Mouse (Mus musculus) left cerebral cortex, adult 2 months (tissue): ENCODE measurements around the gene Tph1. TPM values are rescaled to one million over a fixed set of nuclear protein-coding genes. Genes with fewer than 3 reads are reported as not detected.

ENCODE experiments used
- DNase-seq, 2 experiments: peaks; one replicate each; pipeline ENCODE4 v3.0.0; 2021 to 2022; ENCODE audit warnings: low spot score in 2 of 2, mixed read lengths in 1 of 2; ENCODE audit errors: extremely low spot score in 1 of 2
- H3K27ac ChIP-seq: fragments of 200-600 bp; 2 replicates; pipeline ENCODE4 v1.8.1; 2022
- H3K4me3 ChIP-seq: fragments of 200-600 bp; 2 replicates; pipeline ENCODE4 v1.8.1; 2022
- CTCF ChIP-seq: fragments of 200-600 bp; IDR thresholded peaks from 2 replicates; pipeline ENCODE4 v1.8.1; 2022; ENCODE audit warnings: antibody characterized with exemption, mild to moderate bottlenecking, moderate library complexity
- intact Hi-C: fragments of 180-260 bp; cut with DNase I; formaldehyde crosslinking; loops from one replicate; pipeline ENCODE4 v1.15.1; 2025
- long read RNA-seq, 2 experiments: library from polyadenylated mRNA; stranded (forward); transcript quantifications; one replicate each; pipeline ENCODE4 v2.0.0; 2021; ENCODE audit warnings: borderline mapping rate in 2 of 2
- total RNA-seq, 2 experiments: library from RNA; stranded (reverse); gene quantifications; 2 replicates each; pipeline ENCODE4 v1.2.3; 2021

Tph1 gene
- total RNA-seq = not detected
- long read RNA-seq, experiment 1, partial matches to known transcripts = 1 of 1 reads
- long read RNA-seq, experiment 1, other reads (novel, unspliced or antisense) = 0 of 1 reads
- long read RNA-seq, experiment 2 = 0 reads

DNA sequence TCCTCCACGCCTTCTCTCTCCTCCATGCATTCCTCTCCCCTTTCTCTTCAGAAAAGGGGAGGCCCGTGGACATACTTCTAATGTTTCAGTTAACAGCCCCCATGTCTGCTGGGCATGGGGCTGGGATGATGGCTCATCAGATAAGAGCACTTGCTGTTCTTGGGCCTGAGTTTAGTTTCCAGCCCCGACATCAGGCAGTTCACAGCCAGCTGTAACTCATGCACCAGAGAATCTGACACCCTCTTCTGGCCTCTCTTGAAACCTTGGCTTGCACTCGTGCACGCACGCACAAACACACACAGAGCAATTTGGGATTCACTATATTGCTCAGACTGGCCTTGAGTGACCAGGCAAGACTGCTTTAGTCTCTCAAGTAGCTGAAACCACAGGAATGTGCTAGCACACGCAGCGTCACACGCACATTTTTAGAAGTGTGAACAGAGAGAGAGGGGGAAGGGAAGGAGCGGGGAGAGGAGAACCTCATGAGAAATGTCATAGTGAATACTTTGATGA, at the start of gene Tph1:
Tph1 (minus strand) TSS at position 378 of the 513 bp plus-strand sequence.
- Histone ChIP-seq H3K4me3 (no peak within 1 kb of the TSS), H3K27ac (no peak within 1 kb of the TSS)
- no peak for DNase-seq
- intact Hi-C loops = no loop called here
- TF ChIP-seq CTCF = no peak

GRCm38 (mm10) chr7:46720460-46720859, 48.1 kb upstream of the Tph1 start:
- no peak for TF ChIP-seq CTCF
- intact Hi-C loops = no loop called here
- DNase-seq = no peak
- Histone ChIP-seq H3K27ac (no peak overlapping the region), H3K4me3 (no peak overlapping the region)

DNA sequence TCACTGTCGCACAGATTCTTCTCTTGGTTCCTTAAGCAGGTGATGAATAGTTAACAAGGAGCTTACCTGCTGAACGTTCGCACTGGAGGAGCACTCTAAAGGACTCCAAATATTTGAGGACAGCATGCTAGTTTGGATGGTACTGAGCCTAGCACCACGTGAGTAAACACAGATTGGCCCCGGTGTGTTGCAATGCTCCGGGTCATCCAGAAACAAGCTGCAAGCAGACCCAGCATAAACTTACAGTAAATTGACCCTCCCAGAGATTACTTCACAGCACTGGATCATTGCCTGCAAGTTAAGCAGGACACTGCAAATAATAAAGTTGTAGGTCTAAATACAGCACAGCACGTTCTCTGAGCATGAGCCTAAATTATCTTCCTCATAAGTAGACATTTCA, 47.2 kb upstream of the Tph1 start:
- DNase-seq = no peak
- TF ChIP-seq CTCF = no peak
- Histone ChIP-seq H3K27ac (no peak overlapping the region), H3K4me3 (no peak overlapping the region)
- intact Hi-C loops = no loop called here

DNA sequence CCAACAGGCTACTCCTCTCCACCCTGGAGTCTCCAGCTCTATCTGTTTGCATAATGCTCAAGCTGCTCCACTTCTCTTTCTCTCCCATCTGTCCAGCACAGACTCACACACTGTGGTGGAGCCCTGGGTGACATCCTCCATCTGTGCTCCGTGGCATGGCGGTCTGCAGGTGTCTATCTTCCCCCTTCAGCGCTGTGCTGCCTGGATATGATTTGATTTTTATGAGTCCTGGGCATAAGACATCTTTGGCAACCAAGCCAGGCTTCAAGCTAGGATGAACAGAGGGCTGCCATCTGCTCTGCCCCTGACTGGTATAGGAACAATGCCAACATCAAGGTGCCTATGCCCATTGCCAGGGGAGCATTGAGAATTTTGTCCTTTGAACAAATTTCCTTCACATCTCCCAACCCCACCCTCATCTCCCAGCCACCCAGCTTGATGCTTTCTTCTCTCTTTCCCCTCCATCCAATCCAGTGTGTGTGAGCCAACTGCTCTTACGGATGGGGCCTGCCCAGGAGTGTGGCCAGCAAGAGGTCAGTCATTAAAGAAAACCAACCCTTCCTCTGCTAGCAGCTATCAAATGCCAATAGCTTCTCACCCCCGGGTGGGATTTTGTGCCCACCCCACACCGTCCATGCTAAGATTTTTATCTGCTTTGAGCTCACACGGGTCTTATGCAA, 46.4 kb upstream of the Tph1 start:
- no peak overlapping the region for H3K27ac ChIP-seq
- intact Hi-C loops = no loop called here

GRCm38 (mm10) chr7:46716897-46717296, 44.6 kb upstream of the Tph1 start:
- no peak for DNase-seq
- intact Hi-C loops = no loop called here
- Histone ChIP-seq H3K4me3 (no peak overlapping the region), H3K27ac (no peak overlapping the region)
- TF ChIP-seq CTCF = no peak

More for the DNA sequence above, 46.4 kb upstream of the Tph1 start:
- DNase-seq = no peak
- no peak for TF ChIP-seq CTCF
- H3K4me3 ChIP-seq = no peak overlapping the region

DNA sequence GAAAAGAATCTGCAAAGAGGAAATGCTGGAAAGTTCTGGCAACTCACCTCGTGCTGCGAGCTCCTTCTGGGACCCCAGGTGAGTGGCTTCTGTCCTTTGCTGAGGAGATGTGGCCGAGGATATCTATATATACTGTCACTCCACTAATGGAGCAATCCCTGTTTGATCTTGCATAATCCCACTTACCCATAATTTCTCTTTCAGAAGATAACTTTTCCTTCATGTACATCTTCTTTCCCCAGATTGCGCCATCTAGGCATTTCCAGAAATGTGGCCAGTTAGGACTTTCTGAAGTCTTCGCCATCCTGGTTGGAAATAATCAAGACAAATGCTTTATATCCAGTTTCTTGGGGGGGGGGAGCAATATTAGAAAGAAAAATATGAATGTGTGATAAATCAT, 43.3 kb upstream of the Tph1 start, which contains the start of gene Saa3:
Saa3 (minus strand) TSS at position 101 of the 400 bp plus-strand sequence.
- intact Hi-C loops = loop anchor here (2.0 kb wide), 1 partner anchor 55 kb away; no protein-coding TSS in a partner anchor
- TF ChIP-seq CTCF = no peak
- H3K27ac ChIP-seq = no peak within 1 kb of the TSS
- no peak for DNase-seq
- H3K4me3 ChIP-seq = no peak within 1 kb of the TSS

GRCm38 (mm10) chr7:46714518-46714917, 42.2 kb upstream of the Tph1 start:
- DNase-seq = peak; percentile 46 to 64
- Histone ChIP-seq H3K4me3 (no peak overlapping the region), H3K27ac (no peak overlapping the region)
- intact Hi-C loops = loop anchor here (2.0 to 5.0 kb wide), 2 partner anchors 56 to 322 kb away; no protein-coding TSS in a partner anchor
- TF ChIP-seq CTCF = peak; percentile 93

DNA sequence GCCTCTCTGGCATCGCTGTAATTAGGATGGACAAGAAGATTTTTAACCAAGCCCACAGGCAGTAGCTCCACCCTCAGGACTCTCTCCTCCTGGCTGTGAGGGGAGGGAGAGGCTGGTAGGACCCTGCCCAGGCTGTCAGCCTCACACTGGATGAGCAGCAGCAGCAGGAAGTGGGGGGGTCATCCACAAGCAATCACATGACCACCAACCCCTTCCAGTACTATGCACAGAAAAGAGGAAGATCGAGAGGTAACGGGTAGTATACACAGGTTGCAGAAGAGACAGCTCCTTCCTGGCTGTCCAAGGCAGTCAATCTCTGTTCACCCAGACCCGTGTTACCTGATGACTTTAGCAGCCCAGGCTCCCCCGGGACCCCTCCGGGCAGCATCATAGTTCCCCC, 39.9 kb upstream of the Tph1 start:
- H3K27ac ChIP-seq = no peak overlapping the region
- intact Hi-C loops = loop anchor here (5.0 kb wide), 1 partner anchor 320 kb away; no protein-coding TSS in a partner anchor
- TF ChIP-seq CTCF = no peak
- no peak overlapping the region for H3K4me3 ChIP-seq
- DNase-seq = no peak

GRCm38 (mm10) chr7:46710390-46710844, 38.1 kb upstream of the Tph1 start, which contains the start of gene Saal1:
TSS of gene Saal1 (minus strand) at chr7:46710680.
- intact Hi-C loops = loop anchor here (2.0 to 5.0 kb wide), 2 partner anchors 72 to 318 kb away; partner anchors contain the start of gene Sergef

DNA sequence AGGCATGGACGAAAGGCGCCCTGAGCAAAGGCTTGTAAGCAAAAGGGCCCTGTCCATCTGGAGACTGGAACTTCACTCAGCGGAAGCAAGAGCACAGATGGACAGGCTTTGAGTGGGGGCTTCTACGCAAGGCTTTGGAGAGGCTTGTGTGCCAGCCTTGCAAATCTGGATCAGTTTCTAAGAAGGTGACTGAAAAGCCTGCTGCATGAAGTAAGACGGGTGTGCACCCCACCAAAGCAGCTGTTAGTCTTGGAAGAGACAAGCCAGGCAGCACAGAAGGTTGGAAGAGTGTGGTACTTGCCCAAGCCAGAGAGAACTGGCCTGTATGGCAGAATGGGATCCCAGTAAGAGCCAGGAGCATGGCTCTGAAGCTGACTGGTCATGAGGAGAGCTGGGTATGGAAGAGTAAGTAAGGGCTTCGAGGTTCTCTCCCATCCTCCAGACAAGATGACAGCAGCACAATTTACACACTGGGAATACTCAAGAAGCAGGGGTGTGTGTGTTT, 28.2 kb upstream of the Tph1 start:
- intact Hi-C loops = no loop called here
- no peak for DNase-seq
- Histone ChIP-seq H3K4me3 (no peak overlapping the region), H3K27ac (no peak overlapping the region)
- TF ChIP-seq CTCF = no peak

More at GRCm38 (mm10) chr7:46710390-46710844, 38.1 kb upstream of the Tph1 start, which contains the start of gene Saal1:
- peak; percentile 80 to 81 for DNase-seq
- TF ChIP-seq CTCF = peak; percentile 70
- peak within 1 kb of the TSS; percentile 88 for H3K4me3 ChIP-seq
- peak within 1 kb of the TSS; percentile 89 for H3K27ac ChIP-seq

GRCm38 (mm10) chr7:46696754-46697153, 24.4 kb upstream of the Tph1 start:
- no peak for DNase-seq
- Histone ChIP-seq H3K27ac (no peak overlapping the region), H3K4me3 (no peak overlapping the region)
- TF ChIP-seq CTCF = no peak
- intact Hi-C loops = no loop called here

GRCm38 (mm10) chr7:46686827-46687226, 14.5 kb upstream of the Tph1 start:
- intact Hi-C loops = no loop called here
- H3K4me3 ChIP-seq = no peak overlapping the region
- no peak overlapping the region for H3K27ac ChIP-seq
- TF ChIP-seq CTCF = no peak
- no peak for DNase-seq
